Mouse (Mus musculus): ENCODE results near the gene Cers6.

DNA sequence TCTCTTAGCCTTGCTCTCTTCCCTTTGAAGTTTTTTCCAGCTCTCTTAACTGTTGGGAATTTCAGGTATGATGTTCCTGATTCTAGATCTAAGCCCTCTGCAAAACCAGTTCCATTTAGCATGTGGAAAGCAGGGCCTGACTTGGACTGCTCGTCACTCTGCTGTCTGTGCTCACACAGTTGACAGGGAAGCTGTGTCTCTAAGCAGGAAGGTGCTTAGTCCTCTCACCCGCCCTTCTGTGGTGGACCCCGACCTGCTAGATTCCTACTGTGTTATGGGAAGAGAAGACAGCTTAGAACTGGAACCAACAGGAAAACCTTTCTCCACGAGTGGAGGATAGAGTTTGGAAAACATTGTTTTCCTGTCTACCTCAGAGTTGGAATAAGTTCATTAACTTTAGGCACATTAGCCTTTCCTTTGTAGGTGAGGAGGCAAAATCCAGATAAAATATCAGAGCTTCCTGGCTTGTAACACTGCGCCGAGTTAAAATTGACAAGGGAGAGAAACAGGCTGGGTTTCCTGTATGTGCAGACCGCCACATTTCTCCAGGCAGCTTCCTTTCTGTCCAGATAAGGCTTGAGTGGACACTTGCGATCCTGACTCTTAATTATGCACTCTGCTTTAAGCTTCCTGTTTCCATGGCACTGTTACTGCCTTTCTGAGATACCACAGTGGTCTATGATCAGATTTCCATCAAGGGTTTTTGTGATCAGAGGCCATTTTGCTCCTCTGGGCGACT is 39.6 kb downstream of the Cers6 start:
- no peak for TF ChIP-seq CTCF (IDR thresholded peaks at IDR 0.05; ENCODE audit: control insufficient read depth, insufficient read depth, low read length)
- no peak for TF ChIP-seq POLR2A (IDR thresholded peaks at IDR 0.05; ENCODE audit: borderline replicate concordance, control insufficient read depth, low read depth, low read length)

Measured in bone marrow, adult 2 months (tissue).